Mouse (Mus musculus) liver, embryonic 16.5 days (tissue): ENCODE results near the gene Psmd12. TPM values are rescaled to one million over a fixed set of nuclear protein-coding genes. Genes with fewer than 3 reads are reported as not detected.
A peak's percentile ranks its signal among the peaks of the same experiment; 100 is the strongest.

Source experiments
- ATAC-seq: fragments of 200-750 bp; cut with Nextera tagmentation; 2 replicates; pipeline ENCODE4 v1.8.0; 2017; ENCODE audit warnings: low read depth, mild to moderate bottlenecking, moderate number of reproducible peaks, moderate library complexity
- H3K27ac ChIP-seq: fragments of 300-500 bp; sonication (generic); 2 replicates; pipeline ENCODE4 v1.5.1; 2014; ENCODE audit warnings: mild to moderate bottlenecking, low read length
- H3K27me3 ChIP-seq: fragments of 300-500 bp; sonication (generic); 2 replicates; pipeline ENCODE4 v1.6.1; 2014; ENCODE audit warnings: low read depth, low read length, mixed read lengths; ENCODE audit not compliant: control insufficient read depth, insufficient read depth
- H3K36me3 ChIP-seq: fragments of 300-500 bp; sonication (generic); 2 replicates; pipeline ENCODE4 v1.6.1; 2014; ENCODE audit warnings: mild to moderate bottlenecking; ENCODE audit not compliant: control insufficient read depth, insufficient read depth
- H3K4me1 ChIP-seq: fragments of 300-500 bp; sonication (generic); 2 replicates; pipeline ENCODE4 v1.6.1; 2014; ENCODE audit warnings: low read depth, low read length, mixed read lengths; ENCODE audit not compliant: control insufficient read depth
- H3K4me2 ChIP-seq: fragments of 300-500 bp; sonication (generic); 2 replicates; pipeline ENCODE4 v1.6.1; 2014; ENCODE audit warnings: low read depth, low read length, mixed read lengths
- H3K4me3 ChIP-seq: fragments of 300-500 bp; sonication (generic); 2 replicates; pipeline ENCODE4 v1.5.1; 2014; ENCODE audit warnings: low read depth, mild to moderate bottlenecking, low read length
- H3K9ac ChIP-seq: fragments of 300-500 bp; sonication (generic); 2 replicates; pipeline ENCODE4 v1.6.1; 2014; ENCODE audit warnings: low read depth, low read length
- H3K9me3 ChIP-seq: fragments of 300-500 bp; sonication (generic); replicated peaks from 2 replicates; pipeline ENCODE4 v1.6.1; 2016; ENCODE audit warnings: low read length; ENCODE audit not compliant: control insufficient read depth
- WGBS: fragments of 180-500 bp; shearing (Covaris S2); extraction: QIAGEN DNeasy Blood & Tissue Kit; methylation state at CpG from one replicate; pipeline ENCODE4 v1.1.7; 2014; ENCODE audit not compliant: insufficient replicate concordance; 5-methylcytosine and 5-hydroxymethylcytosine counted together
- polyA plus RNA-seq: library from polyadenylated mRNA; unstranded; fragments of >200 nt; fragmentation: Nextera tagmentation; extraction: Ambion mirVana; gene quantifications from 2 replicates; pipeline ENCODE4 v1.2.1, GENCODE M21; 2015

Psmd12 gene
- polyA plus RNA-seq, 1 experiment from 2014 or later: 79.2 TPM

GRCm38 (mm10) chr11:107532271-107532670 is 53.0 kb downstream of the Psmd12 start:
- Histone ChIP-seq H3K4me2 (no peak overlapping the region), H3K4me3 (no peak overlapping the region), H3K9ac (no peak overlapping the region), H3K27ac (no peak overlapping the region), H3K36me3 (no peaks in the 10 kb centered on the region), H3K27me3 (no peaks in the 10 kb centered on the region), H3K9me3 (no peaks in the 10 kb centered on the region), H3K4me1 (peaks cover 4% of the 10 kb centered on the region)
- no peak for ATAC-seq
- 17% methylated on average over 5 of the region's 5 CpGs for whole genome bisulfite sequencing

DNA sequence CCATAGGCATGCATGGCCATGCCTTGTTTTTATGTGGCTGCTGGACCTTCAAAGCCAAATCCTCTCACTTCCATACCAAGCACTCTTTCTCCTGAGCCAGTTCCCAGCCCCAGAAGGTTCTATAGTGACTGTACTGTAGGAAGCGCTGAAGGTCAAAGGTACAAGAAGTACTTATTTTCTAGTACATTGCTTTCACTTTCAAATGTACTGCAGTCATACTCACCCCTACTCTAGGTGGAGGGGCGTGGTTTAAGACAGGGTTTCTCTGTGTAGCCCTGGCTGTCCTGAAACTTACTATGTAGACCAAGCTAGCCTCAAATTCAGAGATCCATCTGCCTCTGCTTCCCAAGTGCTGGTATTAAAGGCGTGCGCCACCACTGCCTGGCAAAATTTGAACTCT is 59.7 kb downstream of the Psmd12 start:
- no peaks in the 10 kb centered on the region; the same call in 1 of the 2 replicates for H3K27me3 ChIP-seq
- no peaks in the 10 kb centered on the region for H3K36me3 ChIP-seq
- no peak overlapping the region for H3K27ac ChIP-seq
- H3K9me3 ChIP-seq: no peaks in the 10 kb centered on the region
- no peak overlapping the region for H3K4me2 ChIP-seq
- no peak overlapping the region for H3K9ac ChIP-seq
- H3K4me3 ChIP-seq: no peak overlapping the region
- H3K4me1 ChIP-seq: no peaks in the 10 kb centered on the region
- WGBS: 73% methylated on average over 4 of the region's 4 CpGs
- ATAC-seq: no peak

GRCm38 (mm10) chr11:107540339-107540738 is 61.1 kb downstream of the Psmd12 start:
- no peak for ATAC-seq
- Histone ChIP-seq H3K9me3 (no peaks in the 10 kb centered on the region), H3K36me3 (no peaks in the 10 kb centered on the region), H3K27ac (no peak overlapping the region), H3K27me3 (peaks cover under 1% of the 10 kb centered on the region), H3K4me2 (no peak overlapping the region), H3K9ac (no peak overlapping the region), H3K4me1 (no peaks in the 10 kb centered on the region), H3K4me3 (no peak overlapping the region)
- 28% methylated on average over 1 of the region's 1 CpGs for WGBS

- no peak for ATAC-seq
- Histone ChIP-seq H3K9me3 (no peaks in the 10 kb centered on the region), H3K9ac (no peak overlapping the region), H3K27me3 (peaks cover 22% of the 10 kb centered on the region), H3K36me3 (no peaks in the 10 kb centered on the region), H3K27ac (no peak overlapping the region), H3K4me1 (peaks cover 20% of the 10 kb centered on the region), H3K4me3 (no peak overlapping the region), H3K4me2 (no peak overlapping the region)
- WGBS: 41% methylated on average over 13 of the region's 13 CpGs
Observed at GRCm38 (mm10) chr11:107545747-107546476, 66.6 kb downstream of the Psmd12 start.

- Histone ChIP-seq H3K27me3 (peaks cover 22% of the 10 kb centered on the region), H3K4me3 (peak overlapping the region; percentile 95), H3K36me3 (no peaks in the 10 kb centered on the region), H3K4me1 (peaks cover 24% of the 10 kb centered on the region), H3K27ac (peak overlapping the region; percentile 44; the same call in 1 of the 2 replicates), H3K9me3 (no peaks in the 10 kb centered on the region), H3K4me2 (peak overlapping the region; percentile 95), H3K9ac (peak overlapping the region; percentile 92)
- under 1% methylated on average over 36 of the region's 37 CpGs for WGBS
- ATAC-seq: peak; percentile 6; the same call in 1 of the 2 replicates
Observed at GRCm38 (mm10) chr11:107546667-107547301, 67.5 kb downstream of the Psmd12 start.

- under 1% methylated on average over 62 of the region's 70 CpGs for WGBS
- Histone ChIP-seq H3K4me1 (peaks cover 26% of the 10 kb centered on the region), H3K27ac (peak within 1 kb of the TSS; percentile 72), H3K9me3 (no peaks in the 10 kb centered on the region), H3K4me3 (peak within 1 kb of the TSS; percentile 95), H3K4me2 (peak within 1 kb of the TSS; percentile 95), H3K27me3 (peaks cover 22% of the 10 kb centered on the region), H3K9ac (peak within 1 kb of the TSS; percentile 92), H3K36me3 (peaks cover 3% of the 10 kb centered on the region; the same call in 1 of the 2 replicates)
- peak; percentile 83 for ATAC-seq
Observed at GRCm38 (mm10) chr11:107547351-107548203, 68.3 kb downstream of the Psmd12 start, which contains the start of gene Helz. TSS of gene Helz (plus strand) at chr11:107547930.

- H3K9me3 ChIP-seq: no peaks in the 10 kb centered on the region
- H3K4me1 ChIP-seq: peaks cover 29% of the 10 kb centered on the region
- peaks cover 22% of the 10 kb centered on the region for H3K27me3 ChIP-seq
- peak overlapping the region; percentile 95 for H3K4me2 ChIP-seq
- WGBS: 5% methylated on average over 28 of the region's 39 CpGs
- peak; percentile 27 for ATAC-seq
- H3K4me3 ChIP-seq: peak overlapping the region; percentile 95
- H3K9ac ChIP-seq: peak overlapping the region; percentile 92
- peak overlapping the region; percentile 72 for H3K27ac ChIP-seq
- peaks cover 3% of the 10 kb centered on the region; the same call in 1 of the 2 replicates for H3K36me3 ChIP-seq
Observed at GRCm38 (mm10) chr11:107548204-107548975, 69.1 kb downstream of the Psmd12 start.
